Mouse (Mus musculus) bone marrow macrophage, adult 2 months (primary cell): ENCODE measurements around the gene Nacc1.

Experiments
- CTCF ChIP-seq: IDR thresholded peaks from 2 replicates; pipeline ENCODE4 v1.5.1; 2012; ENCODE audit warnings: low read depth, mild to moderate bottlenecking, low read length, moderate library complexity
- POLR2A ChIP-seq: IDR thresholded peaks from 2 replicates; pipeline ENCODE4 v1.6.1; 2012; ENCODE audit warnings: mild to moderate bottlenecking, low read depth, low read length, borderline replicate concordance

- peak; percentile 87 for TF ChIP-seq CTCF
- TF ChIP-seq POLR2A: no peak
Observed at GRCm38 (mm10) chr8:84708774-84709475, 21.3 kb upstream of the Nacc1 start.
